Mouse (Mus musculus): ENCODE measurements at regions not wholly inside any gene's neighbourhood (a gene's known extent, or its start where the extent isn't known, plus 50 kb on each side); places are given as distances from the start of the nearest gene placed in this dataset.

- peak; percentile 65 to 69 for DNase-seq
Measured at GRCm38 (mm10) chr3:9959716-9960661, 127.9 kb upstream of the Gm9833 start.

DNA sequence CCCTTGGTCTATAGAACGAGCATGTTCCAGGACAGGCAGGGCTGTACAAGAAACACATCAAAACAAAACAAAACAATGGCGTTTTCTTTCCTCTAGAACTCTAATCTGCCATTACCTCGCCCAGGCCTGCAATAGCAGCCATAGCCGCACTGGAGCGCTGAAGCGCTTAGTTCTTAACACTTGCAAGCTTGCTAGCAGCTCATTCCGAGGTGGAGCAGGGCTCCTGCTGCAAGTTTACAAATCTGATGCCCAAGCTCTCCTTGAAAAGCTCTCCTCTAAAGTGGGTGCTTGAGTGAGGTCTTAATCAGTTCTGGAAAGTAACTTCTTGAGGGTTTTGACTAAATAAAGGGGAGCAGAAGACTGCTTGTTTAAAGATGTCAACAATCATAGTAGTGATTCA lies 127.2 kb upstream of the Gm9833 start:
- no peak for DNase-seq

Data from cerebellum, adult 18-20 months (tissue).